Mouse (Mus musculus): ENCODE measurements around the gene Copz1. TPM values are rescaled to one million over a fixed set of nuclear protein-coding genes. Genes with fewer than 3 reads are reported as not detected.

Copz1 gene
- 83.1 TPM for polyA plus RNA-seq (2014; fragmentation: Illumina TruSeq; extraction: RNeasy Lipid Tissue Mini Kit (QIAGEN cat#74804); ENCODE audit: low read depth, low replicate concordance)

DNA sequence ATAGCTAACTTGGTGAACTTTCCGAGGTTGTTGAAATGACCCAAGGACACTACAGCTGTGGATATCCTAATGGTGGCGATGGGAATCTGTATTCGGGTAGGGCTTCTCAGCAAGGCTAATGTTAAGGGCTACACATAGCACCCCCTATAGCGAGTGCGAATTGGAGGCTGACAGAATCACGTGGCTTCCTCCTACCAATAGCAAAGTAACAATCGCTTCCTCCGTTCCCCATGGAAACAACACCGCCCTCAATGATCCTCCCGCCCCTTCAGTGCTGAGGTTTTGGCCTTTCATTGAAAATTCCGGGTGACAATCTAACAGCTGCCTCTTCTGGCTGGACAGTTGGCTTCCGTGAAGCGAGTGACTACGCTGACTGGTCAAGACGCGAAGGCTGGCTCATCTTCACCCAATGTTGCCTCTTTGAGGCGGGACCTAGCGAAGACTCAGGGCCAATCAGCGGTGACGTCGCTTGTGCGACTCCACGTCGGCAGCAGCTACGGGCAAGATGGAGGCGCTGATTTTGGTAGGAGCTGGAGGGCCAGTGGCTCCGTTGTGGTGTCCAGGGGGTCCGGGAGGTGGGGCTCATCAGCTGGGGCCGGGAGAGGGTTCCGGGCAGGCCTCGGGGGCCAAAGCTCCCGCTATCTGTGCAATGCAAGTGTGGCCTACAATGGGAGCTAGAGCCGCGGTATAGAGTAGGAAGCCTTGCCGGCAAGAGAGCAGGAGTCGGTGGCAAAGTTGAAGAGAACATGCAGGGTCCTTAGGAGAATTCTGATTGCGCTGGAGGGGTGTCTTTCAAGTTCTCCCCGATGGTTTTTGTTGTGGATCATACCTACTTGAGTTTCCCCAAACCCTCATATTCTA, at the start of gene Copz1:
Gene Copz1, plus strand, starts transcription at position 296 of the 861 bp plus-strand sequence.

GRCm38 (mm10) chr15:103239685-103240159, 32.8 kb upstream of the Copz1 start, which contains the start of gene Cbx5:
Gene Cbx5 (minus strand): TSS chr15:103239816.

DNA sequence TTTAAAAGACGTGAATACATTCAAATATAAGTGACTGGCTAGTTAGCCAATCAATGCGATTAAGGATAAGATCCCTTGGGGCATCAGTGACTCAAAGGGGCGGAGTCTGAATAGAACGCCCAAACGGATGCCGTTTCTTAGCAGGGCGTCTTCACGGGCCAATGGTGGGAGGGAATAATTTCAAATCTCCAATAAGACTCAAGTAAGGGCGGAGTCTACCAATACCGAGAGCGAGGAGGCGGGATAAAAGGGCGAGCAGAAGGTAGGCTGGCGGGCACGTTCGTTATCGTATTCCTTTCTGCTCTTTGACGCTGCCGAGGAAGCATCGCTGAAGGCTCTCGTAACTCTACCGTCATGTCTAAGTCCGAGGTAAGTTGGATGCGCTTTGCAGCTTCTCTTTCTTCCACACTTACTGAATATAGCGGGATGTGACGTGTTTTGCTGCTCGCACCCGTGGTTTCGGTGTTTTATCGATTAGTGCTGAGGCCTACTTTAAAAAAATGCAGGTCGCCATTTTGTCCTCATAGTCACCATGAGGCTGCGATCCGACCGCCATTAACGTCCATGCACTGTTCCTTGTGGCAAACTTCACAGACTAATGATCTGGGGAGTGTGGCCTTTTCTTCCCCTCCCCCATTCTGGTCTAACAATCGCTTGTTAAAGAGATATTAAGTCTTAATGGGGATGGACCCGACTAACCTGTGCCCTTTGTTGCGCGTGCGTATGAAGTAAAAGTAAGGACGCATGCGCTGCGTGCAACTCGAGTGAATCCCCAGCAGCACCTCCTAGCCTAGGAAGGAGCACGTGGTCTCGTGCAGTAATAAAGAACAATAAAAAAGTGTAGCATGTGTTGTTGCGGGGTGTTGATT, 32.1 kb upstream of the Copz1 start, which contains the start of gene Hnrnpa1:
Gene Hnrnpa1, plus strand, starts transcription at position 273 of the 869 bp plus-strand sequence.

DNA sequence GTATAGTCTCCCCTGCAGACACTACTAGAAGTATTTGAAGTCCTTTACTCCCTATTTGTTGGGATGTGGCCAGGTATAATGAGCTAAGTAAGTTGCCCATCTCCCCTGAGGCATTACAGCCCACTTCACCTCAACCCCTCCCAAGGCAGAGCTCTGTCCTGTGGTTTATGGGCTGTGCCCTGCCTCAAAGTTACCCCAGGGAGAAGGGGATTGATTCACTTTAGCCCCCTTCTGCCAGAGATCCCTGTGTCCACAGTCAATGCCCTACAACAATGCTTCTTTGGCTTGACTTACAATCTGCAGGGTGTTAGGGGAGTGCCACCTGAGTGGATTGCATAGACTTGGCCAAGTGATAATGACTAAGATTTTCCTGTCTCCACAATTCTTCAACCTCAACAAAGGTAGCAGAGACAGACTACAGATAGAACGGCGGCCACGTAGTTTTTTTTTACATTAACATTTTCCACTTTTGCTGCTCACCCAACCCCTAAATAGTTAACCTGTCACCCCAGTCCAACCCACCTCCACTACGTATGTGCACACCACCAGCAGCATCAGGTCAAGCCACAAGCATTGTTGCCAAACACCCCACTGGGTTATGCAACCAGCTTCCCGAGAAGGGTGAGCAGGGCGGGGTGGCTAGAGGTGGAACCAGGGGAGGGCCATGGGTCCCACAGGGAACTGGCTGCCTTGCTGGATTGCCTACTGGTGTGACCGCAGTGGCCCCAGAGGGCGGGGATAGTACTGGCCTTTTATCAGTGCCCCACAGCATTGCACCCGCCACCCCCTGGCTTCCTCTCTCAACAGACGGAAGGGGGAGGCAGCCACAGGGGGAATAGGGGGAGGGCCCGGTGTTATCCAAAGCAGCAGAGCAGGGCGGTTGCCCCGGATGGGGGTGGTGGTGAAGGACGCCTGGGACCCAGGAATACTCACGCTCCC, 14.5 kb upstream of the Copz1 start, which contains the start of gene Nfe2:
Gene Nfe2, minus strand, starts transcription at position 614 of the 939 bp plus-strand sequence.

DNA sequence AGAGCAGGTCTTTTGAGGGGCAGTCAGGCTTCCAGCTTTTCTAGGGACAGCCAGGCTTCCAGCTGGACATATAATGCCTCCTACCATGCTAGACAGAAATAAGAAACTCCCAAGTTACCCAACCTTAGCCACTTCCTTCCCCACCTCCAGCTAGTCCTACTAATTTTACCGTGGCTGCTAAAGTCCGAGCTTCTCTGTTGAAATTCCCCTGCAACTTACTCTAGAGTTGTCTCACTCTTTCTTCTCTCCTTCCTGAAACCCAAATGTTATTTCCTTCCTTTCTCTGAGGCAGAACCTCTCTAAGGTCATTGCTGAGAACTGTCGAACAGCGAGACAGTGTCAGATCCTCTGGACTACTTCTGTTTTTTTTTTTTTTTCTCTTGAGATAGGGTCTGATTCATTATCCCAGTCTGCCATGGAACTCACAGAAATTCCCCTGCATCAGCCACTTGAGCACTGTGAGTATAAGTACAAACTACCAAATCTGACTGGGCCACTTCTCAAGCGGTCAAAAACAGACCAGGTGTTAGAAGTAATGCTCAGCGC, 37.9 kb downstream of the Copz1 start, which contains the start of gene Gpr84:
Gene Gpr84, minus strand, starts transcription at position 248 of the 546 bp plus-strand sequence.

DNA sequence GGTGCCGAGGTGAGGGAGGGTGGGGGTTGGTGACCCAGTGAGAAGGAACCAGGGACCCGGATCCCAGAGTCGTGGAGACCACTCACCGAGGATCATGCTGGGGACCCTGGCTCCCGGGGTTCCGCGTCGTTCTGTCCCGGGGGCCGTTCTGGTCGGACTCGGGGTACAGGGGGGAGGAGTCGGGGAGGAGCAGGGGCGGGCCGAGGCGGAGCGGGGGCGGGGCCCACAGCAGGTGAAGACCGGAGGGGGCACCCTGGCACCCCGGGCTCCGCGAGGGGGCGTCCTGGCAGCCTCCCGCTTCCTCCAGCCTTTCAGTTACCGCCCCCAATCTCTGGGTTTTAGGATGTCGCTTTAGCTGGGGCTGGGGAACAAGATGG, 67.4 kb downstream of the Copz1 start, which contains the start of gene Zfp385a:
Gene Zfp385a, minus strand, starts transcription at position 133 of the 377 bp plus-strand sequence.

Other genes starting within 250 kb of the Copz1 start
- 17.1 TPM for gene Smug1, start 105.6 kb upstream of the Copz1 start, polyA plus RNA-seq (2014; fragmentation: Illumina TruSeq; extraction: RNeasy Lipid Tissue Mini Kit (QIAGEN cat#74804); ENCODE audit: low read depth, low replicate concordance)
- gene Cbx5, start 32.9 kb upstream of the Copz1 start, polyA plus RNA-seq (2014; fragmentation: Illumina TruSeq; extraction: RNeasy Lipid Tissue Mini Kit (QIAGEN cat#74804); ENCODE audit: low read depth, low replicate concordance): 80.4 TPM
- 503 TPM for gene Hnrnpa1, start 32.3 kb upstream of the Copz1 start, polyA plus RNA-seq (2014; fragmentation: Illumina TruSeq; extraction: RNeasy Lipid Tissue Mini Kit (QIAGEN cat#74804); ENCODE audit: low read depth, low replicate concordance)
- not detected for gene Nfe2, start 14.3 kb upstream of the Copz1 start, polyA plus RNA-seq (2014; fragmentation: Illumina TruSeq; extraction: RNeasy Lipid Tissue Mini Kit (QIAGEN cat#74804); ENCODE audit: low read depth, low replicate concordance)
- not detected for gene Gpr84, start 37.9 kb downstream of the Copz1 start, polyA plus RNA-seq (2014; fragmentation: Illumina TruSeq; extraction: RNeasy Lipid Tissue Mini Kit (QIAGEN cat#74804); ENCODE audit: low read depth, low replicate concordance)
- not detected for gene Zfp385a, start 67.4 kb downstream of the Copz1 start, polyA plus RNA-seq (2014; fragmentation: Illumina TruSeq; extraction: RNeasy Lipid Tissue Mini Kit (QIAGEN cat#74804); ENCODE audit: low read depth, low replicate concordance)
- 1.3 TPM for gene Itga5, start 94.0 kb downstream of the Copz1 start, polyA plus RNA-seq (2014; fragmentation: Illumina TruSeq; extraction: RNeasy Lipid Tissue Mini Kit (QIAGEN cat#74804); ENCODE audit: low read depth, low replicate concordance)
- gene Gtsf1, start 157.8 kb downstream of the Copz1 start, polyA plus RNA-seq (2014; fragmentation: Illumina TruSeq; extraction: RNeasy Lipid Tissue Mini Kit (QIAGEN cat#74804); ENCODE audit: low read depth, low replicate concordance): not detected
- gene Gtsf2, start 175.8 kb downstream of the Copz1 start, polyA plus RNA-seq (2014; fragmentation: Illumina TruSeq; extraction: RNeasy Lipid Tissue Mini Kit (QIAGEN cat#74804); ENCODE audit: low read depth, low replicate concordance): not detected
- 7.2 TPM for gene Nckap1l, start 181.1 kb downstream of the Copz1 start, polyA plus RNA-seq (2014; fragmentation: Illumina TruSeq; extraction: RNeasy Lipid Tissue Mini Kit (QIAGEN cat#74804); ENCODE audit: low read depth, low replicate concordance)
- gene Pde1b, start 230.3 kb downstream of the Copz1 start, polyA plus RNA-seq (2014; fragmentation: Illumina TruSeq; extraction: RNeasy Lipid Tissue Mini Kit (QIAGEN cat#74804); ENCODE audit: low read depth, low replicate concordance): 4.3 TPM